Mouse (Mus musculus) gastrocnemius, postnatal 36 days (tissue): Measurements from ENCODE around the gene Nexmif. TPM values are rescaled to one million over a fixed set of nuclear protein-coding genes. Genes with fewer than 3 reads are reported as not detected.
"Not testable (repeated sequence)": the region's sequence is repeated elsewhere in the genome, so short reads cannot be mapped to it uniquely, and the experiment has no call there.

Experiments used
- DNase-seq, 2 experiments: peaks; one replicate each; pipeline ENCODE4 v3.0.0; 2022
- intact Hi-C: fragments of 180-260 bp; cut with DNase I; formaldehyde crosslinking; loops from one replicate; pipeline ENCODE4 v1.15.1; 2025
- long read RNA-seq, 2 experiments: library from polyadenylated mRNA; stranded (forward); transcript quantifications; one replicate each; pipeline ENCODE4 v2.0.0; 2021
- microRNA-seq, 2 experiments: library from miRNA; unstranded; fragments of <30 nt; microRNA quantifications; one replicate each; pipeline ENCODE4 v1.2.0; 2021
- total RNA-seq, 2 experiments: library from RNA; stranded (reverse); gene quantifications; 2 replicates each; pipeline ENCODE4 v1.2.3; 2021

Nexmif gene
- not detected for total RNA-seq
- long read RNA-seq, experiment 1, result 0 reads
- long read RNA-seq, experiment 2, result 0 reads

DNA sequence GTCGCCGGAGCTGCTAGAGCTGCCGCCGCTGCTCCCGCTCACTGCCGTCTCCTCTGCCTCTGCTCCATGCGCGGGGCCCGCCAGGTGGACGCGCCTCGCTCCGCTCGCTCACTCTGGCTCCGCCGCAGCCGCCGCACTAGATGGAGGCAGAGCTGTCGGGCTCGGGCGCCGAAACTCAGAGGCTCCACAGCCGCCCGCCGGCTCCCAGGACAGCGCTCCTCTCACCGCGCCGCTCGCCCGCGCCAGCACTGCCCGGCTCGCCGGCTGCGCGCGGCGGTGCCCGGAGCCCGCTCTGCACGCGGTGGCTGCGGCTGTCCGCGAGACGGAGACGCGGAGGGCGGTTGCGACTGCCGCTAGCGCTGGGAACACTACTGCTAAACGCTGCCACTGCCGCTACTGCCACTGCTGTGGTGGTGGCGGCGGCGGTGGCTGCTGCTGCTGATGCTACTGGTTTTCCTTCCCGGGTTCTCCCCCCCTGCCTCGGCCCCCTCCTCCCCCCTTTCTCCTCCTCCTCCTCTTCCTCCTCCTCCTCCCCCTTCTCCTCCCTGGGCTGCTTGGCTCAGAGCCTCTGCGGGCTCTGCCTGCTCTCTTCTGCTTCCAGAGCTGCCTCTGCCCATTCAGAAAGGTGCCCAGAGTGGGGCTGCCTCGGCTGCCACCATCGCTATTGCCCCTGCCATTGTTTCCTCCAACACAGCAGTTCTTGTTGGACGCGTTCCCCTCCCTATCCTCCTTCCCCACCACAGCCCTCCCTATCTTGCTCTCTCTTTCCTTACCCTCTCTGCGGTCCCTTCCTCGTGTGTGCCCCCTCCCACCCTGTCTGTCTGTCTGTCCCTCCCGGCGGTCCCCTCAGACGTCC, at the start of gene Nexmif:
Gene Nexmif, minus strand, starts transcription at position 450 of the 856 bp plus-strand sequence.
- DNase-seq, result peak in 1 of 2 experiments; percentile 13
- intact Hi-C loops, result no loop called here

DNA sequence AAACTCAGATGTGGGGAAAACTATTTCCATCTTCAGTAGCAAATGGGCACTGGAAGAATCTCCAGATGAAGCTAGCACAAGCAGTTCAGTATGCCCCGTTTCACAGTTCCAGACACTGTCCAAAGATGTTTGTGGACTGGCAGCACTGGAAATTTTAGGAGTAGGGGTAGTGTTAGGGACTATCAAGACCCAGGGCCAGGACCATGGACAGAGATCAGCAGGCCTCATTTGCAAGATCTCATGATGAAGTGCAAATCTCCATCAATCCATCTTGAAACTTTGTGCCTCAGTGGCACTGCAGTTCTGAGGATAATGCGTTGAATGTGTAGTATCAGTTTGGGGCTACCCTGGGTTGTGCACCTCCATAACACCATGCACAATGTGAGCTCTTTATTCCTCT, 7.7 kb upstream of the Nexmif start:
- intact Hi-C loops, result no loop called here
- DNase-seq, result no peak

DNA sequence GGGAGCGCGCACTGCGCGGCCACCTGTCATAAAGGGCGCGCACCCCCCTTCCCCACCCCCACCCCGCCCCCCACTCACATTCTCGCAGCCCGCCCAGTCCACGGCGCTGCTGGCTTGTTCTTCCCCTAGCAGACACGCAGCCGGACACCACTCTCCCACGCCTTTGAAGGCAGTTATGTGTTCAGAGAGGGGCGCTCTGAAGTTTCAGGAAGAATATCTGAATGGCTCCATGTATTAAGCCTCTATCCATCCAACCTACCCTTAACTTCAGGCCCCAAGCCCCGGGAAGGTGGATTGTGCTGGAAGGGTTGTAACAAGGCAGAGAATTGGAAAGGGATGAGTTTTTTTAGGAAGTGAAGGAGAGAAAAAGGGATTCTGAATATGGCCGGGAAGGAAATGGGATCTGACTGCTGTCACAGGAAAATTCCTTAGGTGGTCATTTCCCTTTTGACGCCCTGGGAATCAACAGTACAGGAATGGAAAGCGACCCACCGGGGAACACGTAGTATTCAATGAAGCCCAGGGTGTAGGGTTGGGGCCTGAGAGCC, 681 bp upstream of the Nexmif start:
- DNase-seq, result no peak
- intact Hi-C loops, result no loop called here

DNA sequence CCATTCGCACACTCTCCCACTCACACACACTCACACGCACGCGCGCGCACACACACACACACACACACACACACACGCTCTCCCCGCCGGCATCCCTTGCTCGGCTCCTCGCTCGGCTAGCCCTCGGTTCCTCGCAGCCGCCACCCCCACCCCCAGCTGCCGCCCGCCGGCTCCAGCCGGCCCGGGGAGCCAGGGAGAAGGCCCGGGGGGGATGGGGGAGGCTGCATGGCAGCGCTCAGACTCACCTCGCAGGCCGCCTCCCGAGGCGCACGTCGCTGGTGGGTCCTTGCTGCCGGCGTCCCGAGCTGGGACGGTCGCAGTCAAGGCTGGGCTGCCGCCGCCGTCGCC, 623 bp downstream of the Nexmif start:
- intact Hi-C loops, result no loop called here
- DNase-seq, result no peak

DNA sequence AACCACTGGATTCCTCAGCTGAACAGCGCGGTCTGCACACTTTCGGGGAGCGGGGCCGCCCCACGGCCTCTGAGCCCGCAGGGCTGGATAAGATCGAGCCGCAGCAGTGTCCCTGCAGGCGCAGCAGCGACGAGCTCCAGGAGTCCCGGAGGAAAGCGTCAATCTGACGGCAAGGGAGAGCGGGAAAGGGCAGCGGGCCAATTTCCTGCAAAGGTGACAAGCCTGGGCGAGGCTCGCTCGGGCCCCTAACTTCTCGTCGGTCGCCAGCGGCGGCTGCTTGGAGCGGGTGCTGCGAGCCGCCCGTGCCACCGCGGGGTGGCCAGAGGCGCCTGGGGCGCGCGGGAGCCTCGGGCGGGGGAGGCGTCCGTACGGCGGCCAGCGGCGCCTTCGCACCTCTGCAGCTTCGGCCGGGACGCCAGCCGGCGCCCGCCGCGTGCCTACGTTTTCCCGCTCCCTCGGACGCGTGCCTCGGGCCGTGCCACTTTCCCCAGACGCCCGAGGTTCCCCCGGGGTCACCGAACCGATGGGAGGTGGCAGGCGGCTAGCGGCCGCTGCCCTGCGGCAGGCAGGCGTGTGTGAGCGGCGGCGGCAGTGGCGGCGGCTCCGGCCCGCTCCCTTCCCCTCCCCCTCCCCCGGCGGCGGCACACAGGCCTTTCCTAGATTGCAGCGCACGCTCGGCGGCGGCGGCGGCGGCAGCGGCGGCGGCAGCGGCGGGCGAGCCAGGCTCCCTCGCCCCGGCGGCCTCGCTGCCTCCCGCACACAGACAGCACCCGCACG, 1.2 kb downstream of the Nexmif start:
- intact Hi-C loops, result no loop called here
- peak; percentile 8 to 15 for DNase-seq

DNA sequence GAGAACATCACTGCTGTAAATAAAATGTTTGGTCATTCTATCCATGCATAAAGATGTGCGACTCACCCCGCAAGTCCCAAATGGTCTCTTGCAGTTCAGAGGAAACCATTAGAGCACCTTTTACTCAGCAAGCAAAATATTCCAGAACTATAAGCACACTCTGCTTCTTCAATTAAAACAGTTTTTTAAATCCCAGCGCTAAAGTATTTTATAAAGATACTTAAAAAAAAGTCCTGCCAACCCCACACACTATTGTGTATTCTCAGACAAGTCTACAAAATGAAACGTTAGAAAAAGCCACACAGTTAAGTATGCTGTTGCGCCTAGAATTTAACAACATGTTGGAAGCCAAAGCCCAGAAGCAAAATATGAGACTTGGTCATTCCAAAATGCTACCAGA, 1.9 kb downstream of the Nexmif start:
- intact Hi-C loops, result no loop called here
- no peak for DNase-seq

DNA sequence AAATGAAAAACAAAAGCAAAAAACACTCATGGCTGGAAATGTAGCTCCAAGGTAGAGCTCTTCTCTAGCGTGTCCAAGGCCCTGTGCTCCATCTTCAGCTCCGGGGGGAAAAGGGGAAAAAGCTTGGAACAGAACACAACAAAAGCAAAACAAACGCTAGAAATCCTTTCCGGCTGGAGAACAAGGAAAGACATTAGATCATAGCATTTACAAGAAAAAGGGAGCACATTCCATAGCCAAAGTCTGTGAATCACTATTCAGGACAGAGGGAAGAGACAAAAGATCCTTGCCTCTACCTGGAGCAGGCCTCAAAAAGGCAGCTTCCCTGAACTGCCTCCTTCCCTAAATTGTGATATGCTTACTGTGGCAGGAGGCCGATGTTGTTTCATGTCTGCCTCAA, 4.4 kb downstream of the Nexmif start:
- DNase-seq, result no peak
- intact Hi-C loops, result no loop called here

DNA sequence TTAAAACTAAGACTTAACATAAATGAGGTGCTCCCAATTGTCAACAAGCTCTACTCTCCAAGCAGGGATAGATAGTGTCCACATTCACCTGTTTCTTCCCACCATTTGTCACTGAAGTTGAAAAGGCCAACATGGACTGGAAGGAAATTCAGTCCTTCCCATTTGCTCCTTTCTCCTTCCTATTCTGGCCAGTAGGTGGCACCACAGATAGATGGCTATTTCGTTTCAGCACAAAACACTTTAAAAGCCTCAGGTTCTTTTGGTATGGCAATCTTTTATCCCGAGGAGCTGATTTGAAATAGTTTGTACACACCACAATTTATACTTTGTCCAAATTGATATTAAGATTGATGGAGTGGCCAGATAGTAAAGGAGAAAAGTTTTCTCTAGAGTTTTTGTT, 21.7 kb downstream of the Nexmif start:
- peak in 1 of 2 experiments; percentile 8 for DNase-seq
- intact Hi-C loops, result loop anchor here (5.0 kb wide), 1 partner anchor 828 kb away; no protein-coding TSS in a partner anchor

DNA sequence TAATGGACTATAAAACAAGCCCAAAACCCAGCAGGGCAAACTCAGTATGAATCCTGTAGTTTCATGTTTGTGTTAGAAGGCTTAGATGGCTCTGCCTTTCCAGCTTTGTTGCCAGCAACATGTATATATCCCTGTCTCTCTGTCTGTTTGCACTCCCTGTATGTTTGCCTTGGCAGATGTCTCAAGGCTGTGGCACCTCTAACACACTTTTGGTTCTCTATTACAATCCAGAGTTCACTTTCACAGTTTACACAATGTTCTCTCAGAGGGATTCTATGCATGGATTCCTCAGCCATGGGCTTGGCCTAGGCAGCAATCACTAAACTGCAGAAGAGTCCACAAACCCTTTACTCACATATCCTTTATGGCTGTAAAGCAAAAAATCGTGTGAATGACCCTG, 50.9 kb downstream of the Nexmif start:
- no peak for DNase-seq
- intact Hi-C loops, result no loop called here

DNA sequence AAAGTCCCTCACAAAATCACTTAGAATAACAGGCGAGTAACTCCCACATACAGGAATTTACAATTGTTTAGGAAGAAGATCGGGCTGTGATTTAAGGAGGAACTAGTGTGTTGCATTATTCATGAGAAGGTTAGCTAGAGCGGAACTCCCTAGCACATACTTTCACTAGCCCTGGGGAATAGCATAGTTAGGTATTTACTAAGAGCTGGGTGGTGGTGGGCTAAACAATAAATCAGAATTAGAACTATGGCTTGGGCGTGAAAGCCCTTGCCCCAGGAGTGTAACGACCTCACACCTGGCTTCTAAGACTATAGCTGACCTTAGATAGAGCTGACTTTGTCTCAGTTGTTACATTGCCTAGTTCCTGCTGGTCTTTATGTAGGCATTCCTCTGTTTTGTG, 85.7 kb downstream of the Nexmif start:
- intact Hi-C loops, DNase-seq: not testable (repeated sequence)

DNA sequence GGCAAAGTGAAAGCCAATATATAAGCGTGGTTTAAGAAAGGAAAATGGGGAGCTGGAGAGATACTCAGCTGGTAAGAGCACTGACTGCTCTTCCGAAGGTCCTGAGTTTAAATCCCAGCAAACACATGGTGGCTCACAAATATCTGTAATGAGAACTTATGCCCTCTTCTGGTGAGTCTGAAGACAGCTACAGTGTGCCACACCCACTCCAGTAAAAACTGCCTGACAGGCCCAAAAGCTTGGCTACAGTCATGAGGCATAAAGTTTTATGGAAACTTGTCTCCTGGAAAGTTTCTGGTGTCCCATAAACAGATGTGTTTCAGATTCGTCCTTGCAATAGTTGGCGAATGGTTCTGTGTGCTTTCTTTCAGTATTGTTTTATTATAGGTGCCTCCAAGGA, 86.4 kb downstream of the Nexmif start:
- no peak for DNase-seq
- intact Hi-C loops, result no loop called here

DNA sequence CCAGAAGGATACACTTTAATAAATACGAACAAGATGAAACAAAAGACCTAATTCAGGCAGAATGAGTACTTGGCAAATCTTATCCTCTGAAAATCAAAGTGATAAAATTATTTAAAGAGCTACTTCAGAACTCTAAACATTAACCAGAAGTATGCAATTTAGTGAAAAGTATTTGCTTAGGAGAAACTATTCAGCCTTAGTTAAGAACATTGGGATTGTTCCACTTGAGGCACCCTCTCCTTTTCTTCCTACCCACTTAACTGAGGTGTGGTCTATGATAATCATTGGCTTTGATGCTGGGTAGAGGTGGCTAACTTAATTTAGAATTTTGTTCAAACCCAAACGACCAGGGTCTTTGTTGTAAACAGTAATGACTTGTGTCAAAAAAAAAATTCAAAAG, 146.1 kb downstream of the Nexmif start:
- intact Hi-C loops, result no loop called here
- DNase-seq, result no peak

DNA sequence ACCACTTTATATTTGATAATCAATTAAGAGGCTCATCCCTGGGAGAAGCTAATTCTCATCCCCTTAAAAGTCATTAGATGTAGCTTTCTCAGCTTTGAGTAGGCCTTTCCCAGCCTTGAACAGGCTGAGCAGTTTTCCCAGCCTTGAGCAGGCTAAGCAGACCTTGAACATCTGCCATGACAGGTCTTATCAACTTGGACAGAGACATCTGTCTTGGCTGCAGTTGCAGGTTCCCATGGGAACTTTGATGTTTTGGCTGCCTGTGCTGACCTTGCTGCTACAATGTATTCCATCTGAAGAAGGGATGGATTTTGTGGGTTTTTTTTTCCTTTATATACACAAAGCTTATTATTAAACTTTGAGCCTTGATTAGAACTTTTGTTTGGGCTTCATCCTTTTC, 160.7 kb downstream of the Nexmif start:
- intact Hi-C loops, result no loop called here
- no peak for DNase-seq

DNA sequence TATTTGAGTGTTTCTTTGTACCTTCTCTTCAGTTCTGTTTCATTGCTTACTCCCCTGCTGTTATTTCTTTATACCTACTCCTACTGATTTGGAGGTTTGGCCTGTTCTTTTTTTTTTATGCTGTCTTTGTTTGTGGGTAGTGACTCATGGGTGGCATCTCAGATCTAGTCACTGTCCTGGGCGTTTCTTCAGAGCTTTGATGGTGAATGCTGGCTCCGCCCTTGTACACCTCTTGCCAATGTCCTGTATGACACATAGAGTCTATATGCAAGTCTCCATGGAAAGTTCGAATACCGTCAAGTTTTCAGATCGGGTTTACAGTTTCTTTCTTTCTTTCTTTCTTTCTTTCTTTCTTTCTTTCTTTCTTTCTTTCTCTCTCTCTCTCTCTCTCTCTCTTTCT, 167.1 kb downstream of the Nexmif start:
- intact Hi-C loops, result no loop called here
- DNase-seq, result no peak

DNA sequence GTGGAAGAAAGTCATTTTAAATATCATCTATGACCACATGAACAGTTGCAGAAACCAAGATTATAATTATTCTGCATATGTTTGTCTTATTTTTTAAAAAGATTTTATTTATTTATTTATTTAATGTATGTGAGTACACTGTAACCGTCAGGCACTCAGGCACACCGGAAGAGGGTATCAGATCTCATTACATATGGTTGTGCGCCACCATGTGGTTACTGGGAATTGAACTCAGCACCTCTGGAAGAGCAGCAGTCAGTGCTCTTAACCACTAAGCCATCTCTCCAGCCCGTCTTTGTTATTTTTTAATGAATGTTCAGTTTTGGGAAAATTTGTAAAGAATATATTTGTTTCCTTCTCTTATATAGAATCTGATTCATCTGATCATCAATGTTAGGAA, 168.2 kb downstream of the Nexmif start:
- intact Hi-C loops, result no loop called here
- no peak for DNase-seq

Small RNA genes within 50 kb of the gene (microRNA-seq; reads per million reads assigned to microRNA genes)
- 0 reads per million in 2 experiments for gene Gm24993
- 6.8 to 8.2 reads per million in 2 experiments for gene Mir672

Other genes starting within 250 kb of the Nexmif start
- 10 to 100 TPM; 12.6 to 17.7 TPM for gene Rlim, start 219.9 kb downstream of the Nexmif start, total RNA-seq
- gene Abcb7, start 212.7 kb upstream of the Nexmif start, total RNA-seq, result 10 to 100 TPM; 42.9 to 44.7 TPM